Mouse (Mus musculus) regulatory T cell (primary cell): ENCODE results near the gene Rimklb.
"Not testable (repeated sequence)": the region's sequence is repeated elsewhere in the genome, so short reads cannot be mapped to it uniquely, and the experiment has no call there.

Source experiments
- in situ Hi-C: fragments of 300-600 bp; cut with MboI, MseI; formaldehyde crosslinking; loops from one replicate; pipeline ENCODE4 v1.15.1; 2025; ENCODE audit warnings: high pct_unique_total_duplicates

Rimklb gene

DNA sequence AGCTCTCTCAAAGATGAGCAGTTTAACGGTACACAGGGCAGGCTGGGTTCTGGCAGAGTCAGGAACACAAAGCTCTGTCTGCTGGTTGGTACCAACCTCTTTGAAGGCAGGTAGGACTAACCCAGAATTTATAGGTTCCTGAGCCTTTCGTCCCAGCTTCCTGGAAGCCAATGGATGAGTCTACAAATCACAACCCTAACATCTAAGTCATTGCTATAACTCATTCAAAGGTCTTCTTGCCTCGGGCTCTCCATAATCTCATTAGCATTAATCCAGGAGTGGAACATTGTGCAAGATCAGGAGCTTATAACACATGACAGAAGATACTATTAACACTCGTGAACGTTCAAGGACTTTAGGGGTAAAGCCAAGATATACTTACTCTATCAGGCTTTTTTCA lies at the start of gene Rimklb:
TSS of gene Rimklb (minus strand) at position 101 of the 400 bp plus-strand sequence.
- in situ Hi-C loops = loop anchor here (5.0 kb wide), 1 partner anchor 59 kb away; no protein-coding TSS in a partner anchor

DNA sequence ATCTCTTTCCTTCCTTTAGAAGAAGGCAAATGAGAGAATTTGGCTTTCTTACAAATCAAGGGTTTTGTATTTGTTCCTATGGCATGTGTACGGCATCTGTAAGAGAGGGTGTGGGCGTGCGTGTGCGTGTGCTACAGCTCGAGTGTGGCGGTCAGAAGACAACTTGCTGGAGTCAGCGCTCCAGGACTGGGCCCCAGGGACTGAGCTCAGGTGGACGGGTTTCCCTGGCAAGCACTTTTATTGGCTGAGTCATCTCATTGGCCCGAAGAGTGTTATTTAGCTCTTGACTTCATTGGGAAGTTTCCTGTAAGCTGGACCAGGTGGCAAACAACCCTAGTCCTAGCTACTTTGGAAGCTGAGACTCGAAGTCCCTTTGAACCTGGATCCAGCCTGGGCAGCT lies 47.4 kb upstream of the Rimklb start:
- in situ Hi-C loops = no loop called here

DNA sequence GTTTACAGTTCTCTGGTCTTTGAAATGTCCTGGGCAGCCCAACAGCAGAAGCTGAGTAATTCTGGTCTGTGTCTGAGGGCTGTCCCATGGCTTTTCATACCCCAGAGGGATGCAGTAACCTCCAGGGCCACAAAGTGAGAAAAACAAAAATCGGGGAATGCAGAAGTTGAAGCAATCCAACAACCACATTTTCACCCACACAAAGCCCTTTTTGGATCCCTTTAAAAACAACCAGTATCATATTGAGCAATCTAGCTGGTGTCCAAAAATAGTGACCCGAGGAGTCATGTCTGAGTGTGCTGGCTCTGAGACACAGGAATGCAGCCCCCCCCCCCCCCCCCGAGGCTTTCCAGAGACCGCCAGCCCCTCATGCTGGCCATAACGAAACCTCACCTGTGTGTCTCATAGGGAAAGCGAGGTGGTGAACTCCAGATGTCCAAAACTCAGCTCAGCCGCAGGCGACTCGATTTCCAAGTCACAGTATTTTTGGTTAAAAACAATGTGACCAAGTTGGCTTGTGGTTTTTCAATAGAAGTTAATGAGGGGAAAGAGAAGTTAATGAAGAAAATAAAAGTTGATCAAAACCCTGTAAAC lies 46.8 kb upstream of the Rimklb start:
- in situ Hi-C loops = no loop called here

DNA sequence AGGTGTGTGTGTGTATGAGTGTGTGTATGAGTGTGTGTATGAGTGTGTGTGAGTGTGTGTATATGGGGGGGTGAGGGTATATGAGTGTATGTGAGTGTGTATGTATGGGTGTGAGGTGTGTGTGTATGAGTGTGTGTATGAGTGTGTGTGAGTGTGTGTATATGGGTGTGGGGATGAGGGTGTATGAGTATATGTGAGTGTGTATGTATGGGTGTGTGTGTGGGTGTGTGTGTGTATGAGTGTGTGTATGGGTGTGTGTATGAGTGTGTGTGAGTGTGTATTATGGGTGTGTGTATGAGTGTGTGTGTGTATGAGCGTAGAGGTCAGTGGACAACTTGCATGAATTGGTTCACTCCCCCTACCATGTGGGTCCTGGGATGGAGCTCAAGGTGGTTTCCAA lies 46.1 kb upstream of the Rimklb start:
- in situ Hi-C loops = no loop called here

DNA sequence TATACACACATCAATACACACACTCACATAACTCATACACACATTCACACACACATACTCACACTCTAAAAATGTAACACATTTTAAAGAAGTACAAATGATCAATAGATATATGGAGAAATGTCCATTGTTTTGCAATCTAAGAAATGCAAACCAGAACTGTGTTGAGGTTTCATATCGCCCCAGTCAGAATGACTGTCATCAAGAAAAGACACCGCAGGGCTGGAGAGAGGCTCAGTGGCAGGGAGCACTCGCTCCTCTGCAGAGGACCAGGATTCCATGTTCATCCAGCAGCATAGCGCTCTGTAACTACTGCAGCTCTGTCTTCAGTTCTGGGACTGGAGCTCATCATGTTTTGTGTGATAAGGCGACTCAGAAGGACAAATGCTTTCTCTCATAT lies 45.0 kb upstream of the Rimklb start:
- in situ Hi-C loops = no loop called here

DNA sequence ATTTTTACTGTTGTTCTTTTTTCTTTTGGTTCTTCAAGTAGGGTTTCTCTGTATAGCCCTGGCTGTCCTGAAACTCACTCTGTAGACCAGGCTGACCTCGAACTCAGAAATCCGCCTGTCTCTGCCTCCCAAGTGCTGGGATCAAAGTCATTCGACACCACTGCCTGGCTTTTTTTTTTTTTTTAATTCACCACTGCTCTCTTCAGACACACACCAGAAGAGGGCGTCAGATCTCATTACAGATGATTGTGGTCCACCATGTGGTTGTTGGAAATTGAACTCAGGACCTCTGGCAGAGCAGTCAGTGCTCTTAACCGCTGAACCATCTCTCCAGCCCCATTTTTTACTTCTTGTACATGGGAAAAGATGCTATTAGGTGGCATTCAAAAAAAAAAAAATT lies 43.9 kb upstream of the Rimklb start:
- in situ Hi-C loops = not testable (repeated sequence)

DNA sequence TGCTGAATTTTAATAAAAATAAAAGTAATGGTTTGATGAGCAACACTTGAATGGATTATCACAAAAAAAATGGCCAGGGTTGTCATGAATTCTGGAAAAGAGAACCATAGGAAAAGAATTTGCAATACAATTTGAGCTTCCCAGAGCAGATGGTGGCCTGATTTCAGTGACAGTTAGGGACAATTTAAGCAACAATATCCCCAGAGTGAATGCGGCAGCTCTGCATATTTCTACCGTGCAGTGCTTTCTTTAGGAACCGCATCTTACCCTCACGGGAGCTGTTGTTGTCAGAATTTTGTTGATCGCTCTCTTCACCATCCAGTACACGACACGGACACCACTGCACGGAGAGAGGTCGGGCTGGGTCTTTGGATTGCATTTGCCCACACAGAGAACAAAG lies 41.0 kb upstream of the Rimklb start:
- in situ Hi-C loops = no loop called here

DNA sequence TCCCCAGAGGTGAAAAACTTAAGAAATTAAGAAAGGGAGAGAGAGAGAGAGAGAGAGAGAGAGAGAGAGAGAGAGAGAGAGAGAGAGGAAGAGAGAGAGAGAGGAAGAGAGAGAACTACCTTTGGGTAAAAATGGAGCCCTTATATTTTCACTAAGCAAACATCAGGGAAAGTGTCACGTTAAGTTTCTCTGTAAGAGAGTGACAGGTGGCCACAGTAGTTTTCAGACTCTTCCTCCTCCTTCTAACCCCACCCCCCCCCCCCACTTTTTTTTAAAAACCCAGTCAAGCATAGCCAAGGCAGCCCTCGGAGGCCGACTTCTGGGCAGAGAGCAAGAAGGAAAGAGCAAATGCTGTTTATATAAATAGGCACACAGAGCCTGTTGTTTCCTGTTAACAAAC lies 35.5 kb upstream of the Rimklb start:
- in situ Hi-C loops = no loop called here

DNA sequence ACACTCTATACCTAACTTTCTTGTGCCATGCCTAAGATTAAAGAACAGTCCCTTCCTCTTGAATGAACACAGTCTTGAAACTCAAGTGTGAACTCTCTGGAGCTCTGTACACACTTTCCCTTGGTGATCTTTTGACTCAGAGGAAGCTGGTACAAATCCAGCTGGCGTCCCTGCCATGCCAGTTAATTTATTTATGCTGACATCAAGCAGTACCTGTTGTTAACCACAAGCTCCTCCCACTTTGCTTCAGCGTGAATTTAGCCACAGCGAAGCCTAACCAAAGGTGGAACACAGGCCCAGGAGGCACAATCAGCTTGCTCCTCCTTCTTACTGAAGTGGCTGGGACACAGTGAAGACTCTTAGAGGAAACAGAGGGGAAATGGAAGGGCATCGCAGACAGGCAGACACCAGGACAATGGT lies 34.3 kb upstream of the Rimklb start:
- in situ Hi-C loops = no loop called here

DNA sequence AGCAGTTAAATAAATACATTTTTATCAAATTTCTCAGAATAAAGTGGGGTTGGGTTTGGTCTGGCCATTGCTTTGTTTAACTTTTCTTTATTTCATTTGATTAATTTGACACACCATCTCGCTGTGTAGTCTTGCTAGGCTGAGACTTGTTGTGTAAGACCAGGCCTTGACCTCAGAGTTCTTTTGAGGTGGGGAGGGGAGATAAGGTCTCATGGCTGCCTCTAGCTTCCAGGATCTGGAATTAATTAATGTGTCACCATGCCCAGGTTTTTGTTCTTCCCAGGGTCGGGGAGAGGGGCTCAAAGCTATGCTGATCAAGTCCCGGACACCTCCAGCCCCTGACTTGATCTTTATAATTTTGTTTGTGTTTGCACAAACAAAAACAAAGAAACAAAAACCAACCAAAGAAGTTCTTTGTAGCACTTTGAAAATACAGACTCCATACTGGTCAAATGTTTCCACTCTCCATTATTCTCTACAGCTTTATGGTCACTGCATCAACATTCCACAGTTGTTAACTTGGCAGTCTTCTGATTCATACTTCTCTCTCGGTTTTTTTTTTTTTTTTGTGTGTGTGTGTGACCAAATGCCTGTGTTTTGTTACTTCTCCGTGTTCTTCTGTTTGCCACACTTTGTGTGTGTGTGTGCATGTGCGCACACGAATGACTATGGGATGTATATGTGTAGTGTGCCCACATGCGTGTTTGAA lies 33.1 kb upstream of the Rimklb start:
- in situ Hi-C loops = no loop called here

DNA sequence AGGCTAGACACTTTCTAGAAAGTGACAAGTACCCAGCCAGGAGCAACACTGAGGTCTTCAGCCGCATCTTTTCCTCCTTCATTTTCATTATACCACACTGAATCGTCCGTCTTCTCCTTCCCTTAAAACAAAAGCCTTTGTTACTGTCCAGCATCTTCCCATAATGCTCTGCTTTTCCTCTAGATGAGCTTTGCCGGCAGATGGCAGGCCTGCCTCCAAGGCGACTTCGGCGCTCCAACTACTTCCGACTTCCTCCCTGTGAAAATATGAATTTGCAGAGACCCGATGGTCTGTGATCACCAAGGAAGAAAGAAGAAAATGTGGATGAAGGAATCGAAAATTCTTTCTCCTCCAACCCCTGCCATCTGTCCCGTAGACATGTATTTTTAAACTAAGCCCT lies 29.6 kb upstream of the Rimklb start:
- in situ Hi-C loops = no loop called here

DNA sequence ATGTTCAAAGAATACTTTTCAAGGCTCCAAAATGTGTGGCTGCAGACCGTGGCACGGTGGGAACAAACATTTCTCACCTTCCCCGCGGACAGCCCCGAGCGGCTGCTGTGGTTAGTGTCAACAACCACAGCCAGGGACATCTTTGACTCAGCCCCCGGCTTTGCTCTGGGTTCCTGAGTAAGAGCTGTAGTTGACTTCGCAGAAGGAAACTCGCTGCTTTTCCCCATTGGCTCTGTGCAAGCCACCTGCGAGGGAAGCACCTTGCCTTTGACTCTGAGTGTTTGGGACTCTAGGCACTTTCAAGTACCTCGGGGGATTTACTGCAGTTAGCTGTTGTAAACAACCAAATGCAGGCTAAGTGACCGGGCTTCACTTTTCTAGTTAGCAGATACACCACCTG lies 29.0 kb upstream of the Rimklb start:
- in situ Hi-C loops = no loop called here

DNA sequence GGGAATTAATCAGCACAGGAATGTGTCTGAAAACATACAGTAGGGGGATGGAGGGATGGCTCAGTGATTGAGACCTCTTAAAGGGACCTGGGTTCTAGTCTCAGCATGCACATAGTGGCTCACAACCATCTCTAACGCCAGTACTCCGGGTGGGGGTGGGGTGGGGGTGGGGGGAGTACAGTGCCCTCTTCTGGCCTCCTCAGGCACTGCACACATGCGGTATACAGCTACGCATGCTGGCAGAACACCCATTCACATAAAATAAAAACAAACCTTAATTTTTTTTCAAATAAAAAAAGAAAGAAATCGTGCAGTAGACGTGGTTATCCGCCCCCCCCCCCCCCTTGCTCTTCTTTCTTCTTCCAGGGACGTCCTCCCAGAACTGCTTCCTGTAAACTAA lies 24.7 kb upstream of the Rimklb start:
- in situ Hi-C loops = no loop called here

DNA sequence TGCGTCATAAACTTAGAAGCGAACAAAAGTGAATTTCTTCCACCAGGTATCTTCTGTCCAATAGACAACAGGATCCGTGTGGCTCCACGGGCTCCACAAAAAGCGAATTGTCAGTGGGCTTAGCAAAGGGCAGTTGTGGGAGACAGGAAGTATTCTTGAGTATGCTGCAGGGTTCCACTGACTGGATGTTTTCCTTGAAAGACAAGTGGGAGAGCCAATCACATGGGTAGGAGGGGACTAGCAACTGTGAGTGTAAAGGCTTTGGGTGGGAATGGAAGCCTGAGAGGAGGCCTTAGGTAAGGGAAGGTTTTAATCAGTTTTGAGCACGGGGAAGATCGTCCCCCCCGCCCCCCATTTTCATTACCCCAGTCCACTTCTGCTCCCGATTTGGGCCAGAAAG lies 24.0 kb upstream of the Rimklb start:
- in situ Hi-C loops = no loop called here

DNA sequence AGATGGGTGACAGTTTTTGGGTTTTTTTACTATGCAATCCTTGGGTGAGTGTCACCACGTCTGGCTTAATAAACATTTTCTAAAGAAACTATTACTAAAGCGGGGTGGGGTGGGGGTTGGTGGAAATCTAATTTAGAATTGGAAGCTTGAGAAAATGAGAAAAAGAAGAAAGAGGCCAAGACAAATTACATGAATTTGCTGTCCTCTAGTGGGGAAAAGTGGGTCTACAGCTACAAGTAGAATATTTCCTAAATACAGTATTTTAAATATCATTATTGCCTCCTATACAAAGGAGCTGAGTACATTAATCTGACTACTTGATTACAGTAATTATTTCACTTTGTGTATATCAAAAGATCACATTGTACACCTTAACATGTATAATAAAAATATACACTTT lies 20.8 kb upstream of the Rimklb start:
- in situ Hi-C loops = no loop called here

DNA sequence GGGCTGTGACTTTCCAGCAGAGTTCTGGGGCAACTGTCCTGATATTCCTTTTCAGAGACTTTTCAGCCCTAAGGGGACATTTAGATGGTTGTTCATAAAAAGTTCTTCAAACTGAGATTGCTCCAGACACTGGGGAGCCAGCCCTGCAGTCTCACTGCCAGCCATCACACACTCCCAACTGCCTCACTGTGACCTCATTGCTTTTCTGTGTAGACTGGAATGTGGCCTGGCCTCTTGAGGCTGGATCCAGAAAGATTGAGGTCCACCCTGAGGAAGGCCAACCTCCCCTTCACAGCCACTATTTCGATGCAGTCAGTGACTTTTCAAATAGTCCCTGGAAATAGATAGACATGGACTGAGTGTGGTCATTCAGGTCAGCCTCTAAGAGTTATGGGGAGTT lies 19.1 kb upstream of the Rimklb start:
- in situ Hi-C loops = no loop called here

DNA sequence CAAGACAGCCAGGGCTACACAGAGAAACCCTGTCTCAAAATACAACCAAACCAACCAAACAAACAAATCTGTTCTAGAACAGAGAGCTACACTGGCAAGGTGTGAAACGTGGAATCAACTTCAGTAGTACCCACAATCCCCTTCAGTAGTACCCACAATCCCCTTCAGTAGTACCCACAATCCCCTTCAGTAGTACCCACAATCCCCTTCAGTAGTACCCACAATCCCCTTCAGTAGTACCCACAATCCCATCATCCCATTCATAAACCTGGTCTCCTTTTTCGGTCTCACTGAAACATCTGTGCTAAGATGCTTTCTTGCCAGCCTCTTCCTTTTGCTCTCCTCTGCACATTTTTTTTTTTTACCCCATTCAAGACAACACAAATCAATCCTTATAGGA lies 17.2 kb upstream of the Rimklb start:
- in situ Hi-C loops = not testable (repeated sequence)

DNA sequence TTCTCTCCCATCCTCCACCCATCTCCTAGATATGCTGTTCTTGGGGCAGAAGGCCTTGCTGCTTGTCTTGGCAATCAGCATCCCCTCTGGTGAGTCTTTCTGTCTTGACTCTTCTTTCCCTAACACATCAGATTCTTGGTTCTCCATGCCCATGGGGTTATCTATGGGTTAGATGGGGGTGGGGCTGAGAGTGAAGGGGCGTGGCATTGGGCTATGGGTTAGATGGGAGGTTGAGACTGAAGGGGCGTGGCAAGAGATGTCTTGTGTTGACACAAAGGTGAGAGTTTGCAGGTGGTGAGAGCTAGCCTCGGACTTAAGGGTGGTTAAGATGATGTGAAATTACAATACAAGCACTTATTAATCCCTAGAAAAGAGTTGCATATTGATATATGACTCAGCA lies 15.8 kb upstream of the Rimklb start:
- in situ Hi-C loops = no loop called here

DNA sequence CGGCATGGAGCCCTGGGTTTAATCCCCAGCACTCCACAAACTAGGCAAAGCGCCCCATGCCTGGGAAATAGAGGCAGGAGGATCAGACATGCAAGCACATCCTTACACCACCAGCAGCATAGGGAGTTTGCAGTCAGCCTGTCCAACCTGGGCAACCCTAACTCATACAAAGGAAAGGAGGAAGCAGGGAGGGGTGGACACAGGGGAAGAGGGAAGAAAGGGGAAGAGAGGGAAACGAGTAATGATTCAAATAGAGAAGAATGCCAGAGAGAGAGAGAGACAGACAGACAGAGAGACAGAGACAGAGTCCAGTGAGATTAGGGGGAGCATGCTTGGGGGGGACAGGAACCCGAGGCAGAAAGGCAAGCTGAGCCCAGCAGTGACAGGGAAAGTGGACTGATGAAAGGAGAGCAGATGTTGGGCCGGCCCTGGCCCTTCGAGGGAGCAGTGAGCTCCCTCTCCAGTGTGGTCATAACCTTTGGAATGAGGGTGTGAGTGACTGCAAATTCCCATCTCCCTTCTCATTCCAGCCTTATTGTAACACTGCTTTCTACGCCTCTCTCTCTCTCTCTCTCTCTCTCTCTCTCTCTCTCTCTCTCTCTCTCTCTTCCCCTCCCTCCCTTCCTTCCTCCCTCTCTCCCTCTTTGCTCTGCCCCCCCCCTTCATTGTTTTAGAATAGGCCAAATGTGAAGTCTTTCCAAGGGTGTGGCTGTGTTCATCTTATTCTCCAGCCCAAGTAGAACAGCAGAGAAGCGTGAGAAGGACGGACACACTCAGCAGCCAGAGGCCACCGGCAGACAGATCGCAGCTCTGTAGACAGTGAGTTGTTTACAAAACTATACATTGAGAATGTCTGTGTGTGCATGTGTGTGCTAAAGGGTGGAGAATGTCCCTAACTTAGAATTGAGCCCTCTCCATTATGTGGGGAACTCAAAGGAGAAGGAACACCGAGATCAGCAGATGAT lies 14.6 kb upstream of the Rimklb start:
- in situ Hi-C loops = no loop called here

DNA sequence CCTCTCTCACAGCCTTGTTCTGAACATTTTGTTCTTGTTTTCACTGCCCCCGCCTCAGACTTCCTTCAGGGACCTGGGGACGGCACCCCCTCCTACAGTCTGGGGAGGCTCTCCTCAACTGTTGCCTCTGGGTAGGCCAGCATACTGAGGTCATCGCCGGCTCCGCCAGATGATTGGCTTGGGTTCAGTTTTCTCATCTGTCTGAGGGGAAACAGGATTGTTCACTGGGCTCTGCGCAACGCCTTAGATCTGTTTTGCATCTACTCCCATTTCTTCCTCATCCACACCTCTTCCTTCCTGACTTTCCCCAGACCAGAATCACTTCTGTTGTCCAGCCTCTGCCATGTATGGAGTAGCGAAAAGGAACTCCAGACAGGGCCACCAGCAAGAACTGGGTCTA lies 9.9 kb upstream of the Rimklb start:
- in situ Hi-C loops = no loop called here

DNA sequence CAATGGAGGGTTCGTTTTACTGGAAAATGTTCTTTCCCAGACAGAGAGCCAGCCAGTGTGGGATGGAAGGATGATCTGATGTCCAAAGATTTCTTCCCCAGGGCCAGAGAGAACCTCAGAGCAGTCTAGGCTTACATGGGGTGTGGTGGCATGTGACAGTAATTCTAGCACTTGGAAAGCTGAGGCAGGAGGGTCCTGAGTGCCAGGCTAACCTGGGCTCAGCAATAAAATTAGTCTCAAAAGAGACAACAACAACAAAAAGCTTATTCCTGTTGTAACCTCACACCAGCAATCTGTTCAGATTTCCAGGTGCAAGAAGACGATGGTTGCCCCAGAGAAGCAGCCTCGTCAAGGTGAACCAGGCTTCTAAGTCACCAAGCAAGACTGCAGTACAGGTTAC lies 7.0 kb upstream of the Rimklb start, which contains the start of gene Mfap5:
TSS of gene Mfap5 (plus strand) at position 301 of the 400 bp plus-strand sequence.
- in situ Hi-C loops = no loop called here

DNA sequence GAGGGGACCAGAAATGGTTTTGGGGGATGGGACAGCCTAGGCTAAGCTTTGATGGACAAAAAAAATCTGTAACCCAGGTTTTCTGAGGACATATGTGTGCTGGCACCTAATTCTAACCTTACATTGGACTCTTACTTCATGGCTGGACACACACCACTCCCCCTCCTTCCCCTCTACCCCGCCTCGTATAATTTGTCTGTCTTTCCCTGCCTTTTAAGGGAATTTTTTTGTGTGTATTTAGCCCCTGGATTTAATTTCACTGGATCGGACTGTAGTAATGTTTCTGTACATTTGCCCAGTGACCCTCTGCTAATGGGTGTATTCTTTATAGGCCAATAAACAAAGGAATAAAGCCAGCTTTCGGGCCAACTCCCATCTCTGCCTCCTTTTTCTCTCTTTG lies 6.5 kb upstream of the Rimklb start:
- in situ Hi-C loops = no loop called here
